Mouse (Mus musculus): Measurements from ENCODE around the gene Syn3. TPM values are rescaled to one million over a fixed set of nuclear protein-coding genes. Genes with fewer than 3 reads are reported as not detected.
A peak's percentile ranks its signal among the peaks of the same experiment; 100 is the strongest.
"Not testable (repeated sequence)": the region's sequence is repeated elsewhere in the genome, so short reads cannot be mapped to it uniquely, and the experiment has no call there.

Syn3 gene
- total RNA-seq (2021): 10 to 100 TPM; 28.1 to 34.6 TPM

- DNase-seq (ENCODE audit: low spot score in 2 of 2): peak; percentile 91 to 92
- intact Hi-C loops (cut with DNase I): loop anchor here (2.0 to 10.0 kb wide), 3 partner anchors 18 to 206 kb away; partner anchors contain the start of genes Hsp90b1 and Ttc41
Measured at GRCm38 (mm10) chr10:86498673-86499391, at the start of gene Syn3. TSS of gene Syn3 (minus strand) at chr10:86498896.

GRCm38 (mm10) chr10:86526357-86526874 lies 27.7 kb upstream of the Syn3 start:
- DNase-seq (ENCODE audit: low spot score in 2 of 2); intact Hi-C loops (cut with DNase I): not testable (repeated sequence)

- DNase-seq (ENCODE audit: low spot score in 2 of 2): no peak
- intact Hi-C loops (cut with DNase I): no loop called here
Measured at GRCm38 (mm10) chr10:86513801-86514200, 15.1 kb upstream of the Syn3 start.

GRCm38 (mm10) chr10:86510941-86511340 lies 12.2 kb upstream of the Syn3 start:
- DNase-seq (ENCODE audit: low spot score in 2 of 2): no peak
- intact Hi-C loops (cut with DNase I): no loop called here

- intact Hi-C loops (cut with DNase I): no loop called here
- DNase-seq (ENCODE audit: low spot score in 2 of 2): peak in 1 of 2 experiments; percentile 36
Measured at GRCm38 (mm10) chr10:86502063-86502462, 3.4 kb upstream of the Syn3 start.

GRCm38 (mm10) chr10:86498051-86498672 lies 534 bp downstream of the Syn3 start:
- peak; percentile 62 to 70 for DNase-seq (ENCODE audit: low spot score in 2 of 2)
- intact Hi-C loops (cut with DNase I): loop anchor here (2.0 to 10.0 kb wide), 3 partner anchors 17 to 207 kb away; partner anchors contain the start of genes Hsp90b1 and Ttc41

- no peak for DNase-seq (ENCODE audit: low spot score in 2 of 2)
- intact Hi-C loops (cut with DNase I): loop anchor here (10.0 kb wide), 1 partner anchor 209 kb away; the partner anchor contains the start of genes Hsp90b1 and Ttc41
Measured at GRCm38 (mm10) chr10:86495851-86496250, 2.8 kb downstream of the Syn3 start.

GRCm38 (mm10) chr10:86493140-86493539 lies 5.6 kb downstream of the Syn3 start:
- intact Hi-C loops (cut with DNase I): loop anchor here (10.0 kb wide), 1 partner anchor 212 kb away; the partner anchor contains the start of genes Hsp90b1 and Ttc41
- no peak for DNase-seq (ENCODE audit: low spot score in 2 of 2)

GRCm38 (mm10) chr10:86492089-86492907 lies 6.4 kb downstream of the Syn3 start:
- intact Hi-C loops (cut with DNase I): loop anchor here (10.0 kb wide), 1 partner anchor 213 kb away; the partner anchor contains the start of genes Hsp90b1 and Ttc41
- no peak for DNase-seq (ENCODE audit: low spot score in 2 of 2)

GRCm38 (mm10) chr10:86491316-86492088 lies 7.2 kb downstream of the Syn3 start:
- intact Hi-C loops (cut with DNase I): loop anchor here (10.0 kb wide), 1 partner anchor 213 kb away; the partner anchor contains the start of genes Hsp90b1 and Ttc41
- peak; percentile 25 to 36 for DNase-seq (ENCODE audit: low spot score in 2 of 2)

GRCm38 (mm10) chr10:86488544-86488943 lies 10.2 kb downstream of the Syn3 start:
- intact Hi-C loops (cut with DNase I): no loop called here
- no peak for DNase-seq (ENCODE audit: low spot score in 2 of 2)

GRCm38 (mm10) chr10:86485971-86486370 lies 12.7 kb downstream of the Syn3 start:
- intact Hi-C loops (cut with DNase I): no loop called here
- DNase-seq (ENCODE audit: low spot score in 2 of 2): peak in 1 of 2 experiments; percentile 29

GRCm38 (mm10) chr10:86483968-86484367 lies 14.7 kb downstream of the Syn3 start:
- DNase-seq (ENCODE audit: low spot score in 2 of 2): no peak
- intact Hi-C loops (cut with DNase I): no loop called here

- no peak for DNase-seq (ENCODE audit: low spot score in 2 of 2)
- intact Hi-C loops (cut with DNase I): no loop called here
Measured at GRCm38 (mm10) chr10:86482496-86482895, 16.2 kb downstream of the Syn3 start.

GRCm38 (mm10) chr10:86480711-86481110 lies 18.0 kb downstream of the Syn3 start:
- intact Hi-C loops (cut with DNase I): loop anchor here (2.0 kb wide), 1 partner anchor 18 kb away; the partner anchor contains the start of gene Syn3

GRCm38 (mm10) chr10:86479718-86480121 lies 19.0 kb downstream of the Syn3 start:
- intact Hi-C loops (cut with DNase I): loop anchor here (2.0 kb wide), 1 partner anchor 19 kb away; the partner anchor contains the start of gene Syn3
- DNase-seq (ENCODE audit: low spot score in 2 of 2): no peak

More at GRCm38 (mm10) chr10:86480711-86481110, 18.0 kb downstream of the Syn3 start:
- peak; percentile 46 to 67 for DNase-seq (ENCODE audit: low spot score in 2 of 2)

- intact Hi-C loops (cut with DNase I): no loop called here
- DNase-seq (ENCODE audit: low spot score in 2 of 2): no peak
Measured at GRCm38 (mm10) chr10:86476720-86477119, 22.0 kb downstream of the Syn3 start.

GRCm38 (mm10) chr10:86475270-86475669 lies 23.4 kb downstream of the Syn3 start:
- intact Hi-C loops (cut with DNase I): no loop called here
- no peak for DNase-seq (ENCODE audit: low spot score in 2 of 2)

Data from left cerebral cortex, postnatal 36 days (tissue).